Mouse (Mus musculus) c-Kit-negative CD71-positive TER-119-positive erythroid progenitor cells, embryonic 14.5 days (primary cell): ENCODE measurements around the gene Rai14.

Source experiments
- DNase-seq: peaks from one replicate; pipeline ENCODE4 v3.0.0-alpha.2; 2013; ENCODE audit warnings: low read depth, low spot score

Gene Rai14

GRCm38 (mm10) chr15:10690973-10691372 lies 23.5 kb downstream of the Rai14 start:
- no peak for DNase-seq

- DNase-seq, result no peak
Measured at GRCm38 (mm10) chr15:10690219-10690618, 24.2 kb downstream of the Rai14 start.

GRCm38 (mm10) chr15:10689304-10689703 lies 25.1 kb downstream of the Rai14 start:
- no peak for DNase-seq

GRCm38 (mm10) chr15:10688686-10689085 lies 25.7 kb downstream of the Rai14 start:
- no peak for DNase-seq

GRCm38 (mm10) chr15:10687365-10687764 lies 27.1 kb downstream of the Rai14 start:
- DNase-seq, result no peak

GRCm38 (mm10) chr15:10685692-10686430 lies 28.6 kb downstream of the Rai14 start:
- DNase-seq, result no peak

- DNase-seq, result no peak
Measured at GRCm38 (mm10) chr15:10683687-10684203, 30.7 kb downstream of the Rai14 start.

- DNase-seq, result no peak
Measured at GRCm38 (mm10) chr15:10680514-10680913, 33.9 kb downstream of the Rai14 start.

GRCm38 (mm10) chr15:10679571-10679970 lies 34.9 kb downstream of the Rai14 start:
- DNase-seq, result no peak

- no peak for DNase-seq
Measured at GRCm38 (mm10) chr15:10675801-10676200, 38.6 kb downstream of the Rai14 start.

- no peak for DNase-seq
Measured at GRCm38 (mm10) chr15:10672880-10673279, 41.5 kb downstream of the Rai14 start.

- DNase-seq, result no peak
Measured at GRCm38 (mm10) chr15:10671868-10672267, 42.6 kb downstream of the Rai14 start.

GRCm38 (mm10) chr15:10670107-10670506 lies 44.3 kb downstream of the Rai14 start:
- no peak for DNase-seq

GRCm38 (mm10) chr15:10668120-10668900 lies 46.1 kb downstream of the Rai14 start:
- no peak for DNase-seq

- DNase-seq, result no peak
Measured at GRCm38 (mm10) chr15:10665816-10666215, 48.6 kb downstream of the Rai14 start.

- no peak for DNase-seq
Measured at GRCm38 (mm10) chr15:10664529-10664898, 49.9 kb downstream of the Rai14 start.

- DNase-seq, result no peak
Measured at GRCm38 (mm10) chr15:10663793-10664528, 50.5 kb downstream of the Rai14 start.

- no peak for DNase-seq
Measured at GRCm38 (mm10) chr15:10661961-10662606, 52.3 kb downstream of the Rai14 start.

- no peak for DNase-seq
Measured at GRCm38 (mm10) chr15:10658803-10659202, 55.6 kb downstream of the Rai14 start.

GRCm38 (mm10) chr15:10656146-10656545 lies 58.3 kb downstream of the Rai14 start:
- no peak for DNase-seq

GRCm38 (mm10) chr15:10655151-10655905 lies 59.1 kb downstream of the Rai14 start:
- DNase-seq, result no peak
